21 mouse cellular contexts compared by ENCODE assay signal in the genomic region with DNA sequence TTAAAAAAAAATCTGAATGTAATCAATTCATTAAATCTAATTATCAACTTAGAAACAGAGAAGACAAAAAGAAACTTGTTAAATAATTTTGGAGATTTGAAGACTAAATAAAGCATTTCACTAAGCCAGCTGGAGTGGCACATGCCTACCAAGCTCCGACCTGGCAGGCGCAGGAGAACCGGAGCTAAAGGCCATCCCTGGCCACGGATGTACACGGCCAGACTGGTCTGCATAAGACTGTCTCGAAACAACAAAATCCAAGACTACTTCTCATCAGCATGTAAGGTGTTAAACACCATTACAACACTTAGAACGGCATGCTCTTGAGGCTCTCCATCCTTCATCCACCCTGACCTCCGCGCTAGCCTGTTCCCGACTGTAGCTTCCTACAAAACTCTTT. TPM values are rescaled to one million over a fixed set of nuclear protein-coding genes. Genes with fewer than 3 reads are reported as not detected.
DNase-seq lines count a peak whose midpoint lies in the region; ATAC-seq lines count a peak whose summit lies in the region.
"Had no signal": no experiment of that assay in that cellular context is flagged by ENCODE, and none has a peak within 500 bp of the region (broad histone marks: within the 10 kb centered on the region; RNA-seq: fewer than 3 reads in every experiment).

No protein-coding gene starts in this region.

- peak; percentile 12 for DNase-seq in cerebellum, adult 9-10 months
- DNase-seq in cerebellum, adult 8-10 months: no peak
- no peak for DNase-seq in midbrain, embryonic 11.5 days (ENCODE audit: low spot score, missing footprints)
- no peak for DNase-seq in neural tube, embryonic 10.5 days (ENCODE audit: extremely low spot score, low spot score)
- DNase-seq: adrenal gland, adult 8-10 months; adrenal gland, postnatal 25 days; cerebellum, adult 11-12 months; cerebellum, adult 9-11 months; gastrocnemius, postnatal 36 days; heart, adult 2 months; heart, postnatal 14 days; heart, postnatal 4 days had no signal

- no peak overlapping the region for H3K27ac ChIP-seq in hindbrain, embryonic 15.5 days (replicated peaks)
- H3K27ac ChIP-seq in hindbrain, embryonic 13.5 days: no peak overlapping the region
- no peak overlapping the region for H3K27ac ChIP-seq in midbrain, embryonic 13.5 days
- H3K27ac ChIP-seq in midbrain, embryonic 11.5 days (ENCODE audit: low read depth, low read length): no peak overlapping the region
- H3K27ac ChIP-seq in neural tube, embryonic 13.5 days (replicated peaks): no peak overlapping the region
- H3K27ac ChIP-seq: forebrain, embryonic 10.5 days; forebrain, embryonic 13.5 days; heart, adult 2 months; heart, embryonic 10.5 days; heart, embryonic 13.5 days had no signal

- 0 out of 2 replicates have a peak, but pooled peaks have one; percentile 21 for ATAC-seq in hindbrain, embryonic 15.5 days (ENCODE audit: low FRiP score, low read depth)
- no peak for ATAC-seq in hindbrain, embryonic 13.5 days (ENCODE audit: low FRiP score)
- ATAC-seq in midbrain, embryonic 13.5 days: 0 out of 2 replicates have a peak, but pooled peaks have one; percentile 45
- ATAC-seq in midbrain, embryonic 11.5 days (ENCODE audit: low FRiP score): no peak
- ATAC-seq in neural tube, embryonic 13.5 days (ENCODE audit: low read depth): 0 out of 2 replicates have a peak, but pooled peaks have one; percentile 7
- ATAC-seq: activated CD4-positive, CD25-positive, alpha-beta regulatory T cell, adult 4 months; forebrain, embryonic 13.5 days had no signal

- H3K27me3 ChIP-seq in hindbrain, embryonic 15.5 days: no peaks in the 10 kb centered on the region
- no peaks in the 10 kb centered on the region for H3K27me3 ChIP-seq in hindbrain, embryonic 13.5 days
- H3K27me3 ChIP-seq in midbrain, embryonic 13.5 days: no peaks in the 10 kb centered on the region
- no peaks in the 10 kb centered on the region for H3K27me3 ChIP-seq in midbrain, embryonic 11.5 days (ENCODE audit: control insufficient read depth, insufficient read depth, low read length)
- no peaks in the 10 kb centered on the region for H3K27me3 ChIP-seq in neural tube, embryonic 13.5 days
- H3K27me3 ChIP-seq: forebrain, embryonic 13.5 days; heart, embryonic 13.5 days had no signal

- 85% methylated on average over 10 of the region's 10 CpGs for WGBS in hindbrain, embryonic 15.5 days
- WGBS in hindbrain, embryonic 13.5 days: 87% methylated on average over 10 of the region's 10 CpGs
- 90% methylated on average over 10 of the region's 10 CpGs for WGBS in midbrain, embryonic 13.5 days
- 95% methylated on average over 10 of the region's 10 CpGs for WGBS in midbrain, embryonic 11.5 days
- 91% methylated on average over 10 of the region's 10 CpGs for WGBS in neural tube, embryonic 13.5 days

- peaks cover 24% of the 10 kb centered on the region for H3K4me1 ChIP-seq in hindbrain, embryonic 15.5 days (replicated peaks)
- peaks cover 24% of the 10 kb centered on the region for H3K4me1 ChIP-seq in hindbrain, embryonic 13.5 days (replicated peaks)
- H3K4me1 ChIP-seq in midbrain, embryonic 13.5 days (replicated peaks): peaks cover 28% of the 10 kb centered on the region
- H3K4me1 ChIP-seq in midbrain, embryonic 11.5 days (ENCODE audit: control insufficient read depth, insufficient read depth, low read length): no peaks in the 10 kb centered on the region; the same call in 1 of the 2 replicates
- H3K4me1 ChIP-seq in neural tube, embryonic 13.5 days (replicated peaks): peaks cover 26% of the 10 kb centered on the region
- H3K4me1 ChIP-seq: forebrain, embryonic 10.5 days; heart, embryonic 10.5 days had no signal

- no peak overlapping the region for H3K4me2 ChIP-seq in hindbrain, embryonic 15.5 days
- H3K4me2 ChIP-seq in hindbrain, embryonic 13.5 days: no peak overlapping the region
- no peak overlapping the region for H3K4me2 ChIP-seq in midbrain, embryonic 13.5 days (replicated peaks)
- no peak overlapping the region for H3K4me2 ChIP-seq in midbrain, embryonic 11.5 days
- no peak overlapping the region for H3K4me2 ChIP-seq in neural tube, embryonic 13.5 days
- H3K4me2 ChIP-seq: forebrain, embryonic 13.5 days; heart, embryonic 13.5 days had no signal

- H3K9ac ChIP-seq in hindbrain, embryonic 15.5 days: no peak overlapping the region
- no peak overlapping the region for H3K9ac ChIP-seq in hindbrain, embryonic 13.5 days
- H3K9ac ChIP-seq in midbrain, embryonic 13.5 days (replicated peaks): no peak overlapping the region
- H3K9ac ChIP-seq in midbrain, embryonic 11.5 days (ENCODE audit: low read length): no peak overlapping the region
- H3K9ac ChIP-seq in neural tube, embryonic 13.5 days: no peak overlapping the region
- H3K9ac ChIP-seq: forebrain, embryonic 13.5 days; heart, embryonic 13.5 days had no signal

- H3K9me3 ChIP-seq in hindbrain, embryonic 15.5 days: no peaks in the 10 kb centered on the region
- no peaks in the 10 kb centered on the region for H3K9me3 ChIP-seq in hindbrain, embryonic 13.5 days
- no peaks in the 10 kb centered on the region for H3K9me3 ChIP-seq in midbrain, embryonic 13.5 days
- no peaks in the 10 kb centered on the region for H3K9me3 ChIP-seq in midbrain, embryonic 11.5 days (ENCODE audit: control insufficient read depth, low read length)
- no peaks in the 10 kb centered on the region for H3K9me3 ChIP-seq in neural tube, embryonic 13.5 days
- H3K9me3 ChIP-seq: forebrain, embryonic 10.5 days; forebrain, embryonic 13.5 days; heart, embryonic 10.5 days; heart, embryonic 13.5 days had no signal

- no peaks in the 10 kb centered on the region for H3K36me3 ChIP-seq in hindbrain, embryonic 15.5 days
- peaks cover 7% of the 10 kb centered on the region for H3K36me3 ChIP-seq in hindbrain, embryonic 13.5 days
- peaks cover 13% of the 10 kb centered on the region for H3K36me3 ChIP-seq in midbrain, embryonic 13.5 days
- no peaks in the 10 kb centered on the region for H3K36me3 ChIP-seq in midbrain, embryonic 11.5 days (ENCODE audit: control insufficient read depth, insufficient read depth, low read length)
- peaks cover 8% of the 10 kb centered on the region; the same call in 1 of the 2 replicates for H3K36me3 ChIP-seq in neural tube, embryonic 13.5 days

- no peak overlapping the region for H3K4me3 ChIP-seq in hindbrain, embryonic 15.5 days
- H3K4me3 ChIP-seq in hindbrain, embryonic 13.5 days: no peak overlapping the region
- no peak overlapping the region for H3K4me3 ChIP-seq in midbrain, embryonic 13.5 days (replicated peaks)
- H3K4me3 ChIP-seq in midbrain, embryonic 11.5 days (ENCODE audit: low read depth, low read length): no peak overlapping the region
- H3K4me3 ChIP-seq in neural tube, embryonic 13.5 days: no peak overlapping the region
- H3K4me3 ChIP-seq: forebrain, embryonic 10.5 days; forebrain, embryonic 13.5 days; heart, adult 2 months; heart, embryonic 10.5 days; heart, embryonic 13.5 days had no signal

RNA-seq across cellular contexts. Expression of gene Camsap2, which starts 11.2 kb away (rescaled TPM):
- 26.7 and 28.9 TPM in 2 replicates for polyA plus RNA-seq in hindbrain, embryonic 15.5 days (2015; fragmentation: Nextera tagmentation; extraction: Ambion mirVana)
- 28.2 TPM in 2 replicates for polyA plus RNA-seq in hindbrain, embryonic 13.5 days (2015; fragmentation: Nextera tagmentation; extraction: Ambion mirVana)
- polyA plus RNA-seq in midbrain, embryonic 13.5 days (2015; fragmentation: Nextera tagmentation; extraction: Ambion mirVana): 28.1 and 29.1 TPM in 2 replicates
- 32.7 and 35.3 TPM in 2 replicates for polyA plus RNA-seq in midbrain, embryonic 11.5 days (2014; fragmentation: Nextera tagmentation; extraction: Ambion mirVana)
- 27.5 and 30.1 TPM in 2 replicates for polyA plus RNA-seq in neural tube, embryonic 13.5 days (2015; fragmentation: Nextera tagmentation; extraction: Ambion mirVana)

Comparison
In these comparisons a context has a peak if more than half of its experiments do, and no peak if none do; other contexts are left out.
1. ATAC-seq: peak in hindbrain, embryonic 15.5 days (single experiment), midbrain, embryonic 13.5 days (single experiment) and neural tube, embryonic 13.5 days (single experiment); none in hindbrain, embryonic 13.5 days (single experiment) and midbrain, embryonic 11.5 days (single experiment).